In the genomic region with DNA sequence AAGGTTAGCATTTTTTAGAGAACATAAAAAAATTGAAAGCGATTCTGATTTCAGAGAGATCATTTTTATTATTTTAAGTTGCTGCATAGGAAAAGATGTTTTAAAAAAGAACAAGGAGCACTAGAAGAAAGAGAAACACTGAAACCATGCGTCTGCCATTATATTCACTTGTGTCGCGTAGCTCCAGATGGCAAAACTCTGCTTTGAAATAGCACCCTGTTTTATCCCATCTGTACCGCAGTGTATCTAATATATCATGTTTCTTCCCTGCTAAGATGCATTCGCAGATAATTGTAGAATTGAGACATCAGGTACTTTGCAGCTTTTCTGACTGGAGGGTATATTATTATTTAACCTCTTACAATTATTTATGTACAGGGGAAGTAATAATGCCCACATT, we compare ENCODE assay signal across 35 mouse cellular contexts.
A peak's percentile ranks its signal among the peaks of the same experiment; 100 is the strongest.
DNase-seq lines count a peak whose midpoint lies in the region; ATAC-seq lines count a peak whose summit lies in the region.
"Had no signal": no experiment of that assay in that cellular context is flagged by ENCODE, and none has a peak within 500 bp of the region (broad histone marks: within the 10 kb centered on the region; RNA-seq: fewer than 3 reads in every experiment).

No protein-coding gene starts in this region.

- H3K9me3 ChIP-seq in forebrain, embryonic 16.5 days (ENCODE audit: control insufficient read depth, low read length) = no peaks in the 10 kb centered on the region
- H3K9me3 ChIP-seq: embryonic facial prominence, embryonic 10.5 days; embryonic facial prominence, embryonic 15.5 days; heart, embryonic 10.5 days; heart, embryonic 15.5 days; hindbrain, embryonic 13.5 days; limb, embryonic 10.5 days; limb, embryonic 15.5 days; midbrain, embryonic 13.5 days; neural tube, embryonic 13.5 days had no signal

- H3K36me3 ChIP-seq in forebrain, embryonic 16.5 days (ENCODE audit: control insufficient read depth, insufficient read depth) = no peaks in the 10 kb centered on the region
- H3K36me3 ChIP-seq: embryonic facial prominence, embryonic 10.5 days; embryonic facial prominence, embryonic 15.5 days; heart, embryonic 10.5 days; heart, embryonic 15.5 days; hindbrain, embryonic 13.5 days; limb, embryonic 10.5 days; limb, embryonic 15.5 days; midbrain, embryonic 13.5 days; neural tube, embryonic 13.5 days had no signal

- DNase-seq in frontal cortex, postnatal 25 days (ENCODE audit: low spot score in 2 of 2) = no peak
- peak; percentile 10 to 48 for DNase-seq in left cerebral cortex, postnatal 25 days (ENCODE audit: low spot score in 2 of 2)
- DNase-seq in left cerebral cortex, adult 8-10 months (ENCODE audit: low spot score in 2 of 2) = no peak
- peak; percentile 17 for DNase-seq in layer of hippocampus, adult 9-11 months
- DNase-seq in cerebellum, postnatal 14 days = no peak
- DNase-seq in cerebellum, adult 9-11 months = no peak
- DNase-seq: adrenal gland, postnatal 14 days; cerebellum, adult 18-20 months; cerebellum, postnatal 25 days; gastrocnemius, postnatal 25 days; heart, adult 11 months; heart, postnatal 36 days; kidney, adult 8-10 months; kidney, postnatal 4 days; lung, adult 2 months; lung, postnatal 10 days; right cerebral cortex, postnatal 14 days; spleen, adult 18-20 months; thymus, postnatal 4 days had no signal

- ATAC-seq in frontal cortex, adult (ENCODE audit: low TSS enrichment) = peak; percentile 78
- peak; percentile 79; the same call in 1 of the 2 replicates for ATAC-seq in forebrain, embryonic 16.5 days
- ATAC-seq: CD4-positive, CD25-positive, alpha-beta regulatory T cell, adult 4 months; intestine, embryonic 16.5 days; midbrain, embryonic 13.5 days had no signal

- no peak overlapping the region for H3K9ac ChIP-seq in forebrain, embryonic 16.5 days (replicated peaks; ENCODE audit: low read depth, low read length)
- H3K9ac ChIP-seq: embryonic facial prominence, embryonic 15.5 days; heart, embryonic 15.5 days; hindbrain, embryonic 13.5 days; limb, embryonic 15.5 days; liver, embryonic 14.5 days; midbrain, embryonic 13.5 days; neural tube, embryonic 13.5 days had no signal

- no peak overlapping the region for H3K4me2 ChIP-seq in forebrain, embryonic 16.5 days (ENCODE audit: low read length)
- H3K4me2 ChIP-seq: embryonic facial prominence, embryonic 15.5 days; heart, embryonic 15.5 days; hindbrain, embryonic 13.5 days; limb, embryonic 15.5 days; midbrain, embryonic 13.5 days; neural tube, embryonic 13.5 days had no signal

- H3K27ac ChIP-seq in forebrain, embryonic 16.5 days (ENCODE audit: low read length) = no peak overlapping the region
- H3K27ac ChIP-seq: embryonic facial prominence, embryonic 10.5 days; embryonic facial prominence, embryonic 15.5 days; heart, embryonic 10.5 days; heart, embryonic 15.5 days; hindbrain, embryonic 13.5 days; kidney, postnatal 0 days; limb, embryonic 10.5 days; limb, embryonic 15.5 days; liver, embryonic 14.5 days; macrophage; midbrain, embryonic 13.5 days; neural tube, embryonic 13.5 days had no signal

- no peak overlapping the region for H3K4me3 ChIP-seq in forebrain, embryonic 16.5 days (replicated peaks; ENCODE audit: low read length)
- H3K4me3 ChIP-seq: embryonic facial prominence, embryonic 10.5 days; embryonic facial prominence, embryonic 15.5 days; heart, embryonic 10.5 days; heart, embryonic 15.5 days; hindbrain, embryonic 13.5 days; limb, embryonic 10.5 days; limb, embryonic 15.5 days; midbrain, embryonic 13.5 days; neural tube, embryonic 13.5 days had no signal

- 61% methylated on average over 6 of the region's 6 CpGs for WGBS in forebrain, embryonic 16.5 days

- H3K27me3 ChIP-seq in forebrain, embryonic 16.5 days (replicated peaks; ENCODE audit: control insufficient read depth, insufficient read depth, low read length) = no peaks in the 10 kb centered on the region
- H3K27me3 ChIP-seq: embryonic facial prominence, embryonic 15.5 days; heart, embryonic 15.5 days; hindbrain, embryonic 13.5 days; limb, embryonic 15.5 days; midbrain, embryonic 13.5 days; neural tube, embryonic 13.5 days had no signal

- H3K4me1 ChIP-seq in forebrain, embryonic 16.5 days (replicated peaks; ENCODE audit: control insufficient read depth, insufficient read depth, low read length) = no peaks in the 10 kb centered on the region
- H3K4me1 ChIP-seq: embryonic facial prominence, embryonic 10.5 days; embryonic facial prominence, embryonic 15.5 days; heart, embryonic 10.5 days; heart, embryonic 15.5 days; hindbrain, embryonic 13.5 days; limb, embryonic 10.5 days; limb, embryonic 15.5 days; midbrain, embryonic 13.5 days; neural tube, embryonic 13.5 days had no signal

- intact Hi-C loops in left cerebral cortex, postnatal 25 days (cut with DNase I) = no loop called here

Comparison
In these comparisons a context has a peak if more than half of its experiments do, and no peak if none do; other contexts are left out.
1. DNase-seq: peak in left cerebral cortex, postnatal 25 days (2 of 2) and layer of hippocampus, adult 9-11 months (single experiment); none in frontal cortex, postnatal 25 days (0 of 2), left cerebral cortex, adult 8-10 months (0 of 2), cerebellum, postnatal 14 days (0 of 2) and cerebellum, adult 9-11 months (single experiment).